Mouse (Mus musculus): ENCODE measurements around the gene Egfl7. TPM values are rescaled to one million over a fixed set of nuclear protein-coding genes. Genes with fewer than 3 reads are reported as not detected.

The Egfl7 gene
- polyA plus RNA-seq, 1 experiment, result 13.7 TPM

DNA sequence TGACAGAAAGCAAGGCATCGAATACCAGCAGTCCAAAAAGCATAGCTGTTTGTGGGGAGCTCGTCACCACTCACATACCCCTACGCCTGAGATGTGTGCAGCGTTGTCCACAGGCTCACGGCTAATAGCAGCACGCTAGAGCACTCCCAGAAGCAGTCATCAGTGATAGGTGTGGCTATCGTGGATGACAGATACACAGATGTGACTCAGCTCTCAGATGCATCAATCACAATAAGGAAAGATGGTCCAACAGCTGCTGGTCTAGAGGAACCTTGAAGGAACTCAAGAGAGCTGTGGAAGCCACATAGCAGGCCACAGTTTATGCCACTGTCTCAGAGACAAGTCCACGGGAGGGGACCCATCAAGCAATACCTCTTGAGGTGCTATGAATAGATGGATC, 36.0 kb upstream of the Egfl7 start:
- Histone ChIP-seq H3K4me3 (ENCODE audit: insufficient read depth, low read length) (no peak overlapping the region), H3K4me1 (ENCODE audit: control insufficient read depth, insufficient read depth, low read length) (peaks cover 4% of the 10 kb centered on the region), H3K27ac (ENCODE audit: insufficient read depth, low read length) (no peak overlapping the region)
- TF ChIP-seq POLR2A (IDR thresholded peaks at IDR 0.05; ENCODE audit: low read depth, low read length) (no peak), CTCF (IDR thresholded peaks at IDR 0.05; ENCODE audit: borderline replicate concordance, insufficient read depth, low read length) (no peak)

- no peak for TF ChIP-seq CTCF (IDR thresholded peaks at IDR 0.05; ENCODE audit: borderline replicate concordance, insufficient read depth, low read length)
- no peak for TF ChIP-seq POLR2A (IDR thresholded peaks at IDR 0.05; ENCODE audit: low read depth, low read length)
- Histone ChIP-seq H3K4me1 (ENCODE audit: control insufficient read depth, insufficient read depth, low read length) (peaks cover 4% of the 10 kb centered on the region), H3K4me3 (ENCODE audit: insufficient read depth, low read length) (no peak overlapping the region), H3K27ac (ENCODE audit: insufficient read depth, low read length) (no peak overlapping the region)
These were observed 35.5 kb upstream of the Egfl7 start for GRCm38 (mm10) chr2:26544265-26544664.

DNA sequence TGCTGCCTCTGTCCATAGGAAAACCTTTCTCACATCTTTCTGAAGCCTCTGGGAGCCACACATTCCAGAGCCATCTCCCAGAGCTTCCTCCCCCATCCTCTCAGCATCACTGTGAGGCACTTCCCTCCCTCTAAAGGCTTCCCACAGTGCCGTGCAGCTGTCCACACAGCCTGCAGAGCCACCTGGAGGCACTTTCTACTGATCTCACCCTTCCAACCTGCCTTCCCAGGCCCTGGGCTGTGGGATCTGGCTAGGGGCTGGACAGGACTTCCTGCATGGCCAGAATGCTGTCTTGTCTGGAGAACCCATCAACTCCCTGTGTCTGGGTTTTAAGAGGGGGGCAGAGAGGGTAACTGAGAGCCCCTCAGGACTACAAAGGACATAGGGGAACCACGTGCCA, 32.3 kb upstream of the Egfl7 start:
- Histone ChIP-seq H3K27ac (ENCODE audit: insufficient read depth, low read length) (no peak overlapping the region), H3K4me1 (ENCODE audit: control insufficient read depth, insufficient read depth, low read length) (peaks cover 4% of the 10 kb centered on the region), H3K4me3 (ENCODE audit: insufficient read depth, low read length) (no peak overlapping the region)
- TF ChIP-seq POLR2A (IDR thresholded peaks at IDR 0.05; ENCODE audit: low read depth, low read length) (no peak), CTCF (IDR thresholded peaks at IDR 0.05; ENCODE audit: borderline replicate concordance, insufficient read depth, low read length) (peak; percentile 67; the same call in 1 of the 2 replicates)

DNA sequence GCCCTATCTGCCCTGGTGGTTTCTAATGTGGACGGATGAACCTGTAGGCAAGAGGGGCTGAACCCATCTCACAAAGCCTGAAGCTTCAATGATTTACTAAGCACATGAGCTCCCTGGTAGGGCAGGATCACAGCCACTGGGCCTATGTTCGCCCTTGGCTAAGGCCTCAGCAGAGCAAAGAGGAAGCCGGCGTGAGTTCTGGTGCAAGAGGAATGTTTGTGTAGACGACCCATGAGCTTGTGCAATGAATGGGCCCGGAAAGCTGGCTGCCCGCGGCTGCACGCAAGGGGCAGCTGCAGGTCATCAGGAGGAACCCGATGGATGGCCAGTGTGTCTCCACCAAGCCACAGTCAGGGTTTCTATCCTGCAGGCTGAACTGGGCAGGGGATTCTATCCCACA, 30.0 kb upstream of the Egfl7 start:
- no peaks in the 10 kb centered on the region for H3K4me1 ChIP-seq (ENCODE audit: control insufficient read depth, insufficient read depth, low read length)
- H3K4me3 ChIP-seq (ENCODE audit: insufficient read depth, low read length), result no peak overlapping the region
- TF ChIP-seq CTCF (IDR thresholded peaks at IDR 0.05; ENCODE audit: borderline replicate concordance, insufficient read depth, low read length) (no peak), POLR2A (IDR thresholded peaks at IDR 0.05; ENCODE audit: low read depth, low read length) (no peak)
- H3K27ac ChIP-seq (ENCODE audit: insufficient read depth, low read length), result no peak overlapping the region

DNA sequence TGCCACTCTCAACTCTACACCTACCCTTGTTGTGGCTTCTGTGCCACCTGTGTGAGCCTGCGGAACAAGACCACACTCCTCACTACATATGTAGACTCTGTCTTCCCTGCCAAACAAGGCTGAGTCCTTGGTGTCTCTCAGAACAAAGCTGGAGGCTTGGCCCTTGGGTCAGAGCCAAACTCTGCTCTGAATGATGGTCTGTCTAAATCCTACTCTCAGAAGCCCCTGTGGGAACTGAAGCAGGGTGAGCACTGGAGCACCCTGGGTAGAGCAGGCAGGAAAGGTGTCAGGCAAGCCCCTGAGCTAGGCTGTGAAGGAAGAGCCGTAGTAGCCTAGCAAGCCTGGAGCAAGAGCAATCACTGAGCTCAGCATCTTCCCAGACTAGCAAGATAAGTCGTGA, 29.6 kb upstream of the Egfl7 start:
- Histone ChIP-seq H3K4me1 (ENCODE audit: control insufficient read depth, insufficient read depth, low read length) (no peaks in the 10 kb centered on the region), H3K4me3 (ENCODE audit: insufficient read depth, low read length) (no peak overlapping the region), H3K27ac (ENCODE audit: insufficient read depth, low read length) (no peak overlapping the region)
- TF ChIP-seq CTCF (IDR thresholded peaks at IDR 0.05; ENCODE audit: borderline replicate concordance, insufficient read depth, low read length) (no peak), POLR2A (IDR thresholded peaks at IDR 0.05; ENCODE audit: low read depth, low read length) (no peak)

DNA sequence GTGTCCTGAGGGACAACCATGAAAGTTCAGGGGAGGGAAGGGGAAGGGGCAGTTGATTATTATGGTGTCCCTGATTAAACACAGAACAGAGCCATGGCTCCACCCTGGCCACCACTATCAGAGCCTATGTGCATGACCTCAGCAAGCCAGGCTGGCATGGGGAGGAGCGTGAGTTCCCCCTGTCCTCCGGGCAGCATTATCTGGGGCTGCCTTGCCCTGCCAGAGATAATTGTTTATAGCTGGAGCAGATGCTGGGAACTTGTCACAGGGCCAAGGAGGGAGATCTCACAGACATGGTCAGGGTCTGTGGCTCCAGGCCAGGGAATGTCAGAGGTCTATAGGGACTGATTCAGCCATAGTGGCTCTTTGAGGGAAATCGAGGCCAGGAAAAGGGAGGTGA, 29.0 kb upstream of the Egfl7 start:
- no peak for TF ChIP-seq POLR2A (IDR thresholded peaks at IDR 0.05; ENCODE audit: low read depth, low read length)
- TF ChIP-seq CTCF (IDR thresholded peaks at IDR 0.05; ENCODE audit: borderline replicate concordance, insufficient read depth, low read length), result no peak
- H3K4me3 ChIP-seq (ENCODE audit: insufficient read depth, low read length), result no peak overlapping the region
- no peak overlapping the region for H3K27ac ChIP-seq (ENCODE audit: insufficient read depth, low read length)
- 0 out of 2 replicates have a peak, but pooled peaks cover 2% of the 10 kb centered on the region for H3K4me1 ChIP-seq (ENCODE audit: control insufficient read depth, insufficient read depth, low read length)

DNA sequence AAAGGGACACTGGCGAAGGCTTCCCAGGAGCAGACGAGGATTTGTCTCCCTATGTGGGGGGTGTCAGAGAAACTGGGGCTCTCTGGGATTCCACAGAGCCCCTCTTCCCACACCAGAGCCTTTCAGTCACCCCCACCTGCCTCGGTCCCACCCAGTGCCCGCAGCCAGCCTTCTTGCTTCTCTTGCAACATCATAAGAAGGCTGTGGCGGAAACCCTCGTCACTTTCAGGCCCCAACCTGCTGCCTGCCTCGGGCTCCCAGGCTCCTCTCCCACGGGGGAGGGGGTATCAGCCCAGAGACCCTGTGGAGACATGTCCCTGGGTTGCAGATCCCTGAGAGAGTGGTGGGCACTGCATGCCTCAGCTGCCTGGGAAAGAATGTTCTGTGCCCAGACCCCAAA, 28.4 kb upstream of the Egfl7 start:
- no peak for TF ChIP-seq POLR2A (IDR thresholded peaks at IDR 0.05; ENCODE audit: low read depth, low read length)
- TF ChIP-seq CTCF (IDR thresholded peaks at IDR 0.05; ENCODE audit: borderline replicate concordance, insufficient read depth, low read length), result no peak
- H3K4me1 ChIP-seq (ENCODE audit: control insufficient read depth, insufficient read depth, low read length), result 0 out of 2 replicates have a peak, but pooled peaks cover 7% of the 10 kb centered on the region
- no peak overlapping the region for H3K4me3 ChIP-seq (ENCODE audit: insufficient read depth, low read length)
- H3K27ac ChIP-seq (ENCODE audit: insufficient read depth, low read length), result no peak overlapping the region

DNA sequence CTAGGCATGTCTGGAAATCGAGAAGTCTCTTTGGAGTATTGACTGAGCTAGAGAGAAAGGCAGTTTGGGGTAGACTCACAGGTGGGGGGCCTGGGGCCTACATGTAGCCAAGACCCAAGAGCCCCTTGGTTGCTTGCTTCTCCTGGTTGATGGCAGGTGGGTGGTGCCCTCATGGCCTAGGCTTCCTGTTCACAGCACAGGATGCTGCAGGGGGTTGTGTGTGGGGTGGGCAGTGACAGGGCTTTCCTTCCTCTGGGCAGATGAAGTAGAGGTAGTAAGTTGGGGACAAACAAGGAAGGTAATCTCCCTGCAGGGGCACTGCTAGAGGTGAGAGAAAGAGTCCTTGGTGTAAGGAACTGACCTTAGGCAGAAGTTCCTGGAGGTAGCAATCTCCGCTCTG, 27.7 kb upstream of the Egfl7 start:
- TF ChIP-seq CTCF (IDR thresholded peaks at IDR 0.05; ENCODE audit: borderline replicate concordance, insufficient read depth, low read length), result no peak
- TF ChIP-seq POLR2A (IDR thresholded peaks at IDR 0.05; ENCODE audit: low read depth, low read length), result no peak
- Histone ChIP-seq H3K4me3 (ENCODE audit: insufficient read depth, low read length) (no peak overlapping the region), H3K27ac (ENCODE audit: insufficient read depth, low read length) (no peak overlapping the region), H3K4me1 (ENCODE audit: control insufficient read depth, insufficient read depth, low read length) (0 out of 2 replicates have a peak, but pooled peaks cover 10% of the 10 kb centered on the region)

- Histone ChIP-seq H3K4me1 (ENCODE audit: control insufficient read depth, insufficient read depth, low read length) (0 out of 2 replicates have a peak, but pooled peaks cover 10% of the 10 kb centered on the region), H3K4me3 (ENCODE audit: insufficient read depth, low read length) (no peak overlapping the region), H3K27ac (ENCODE audit: insufficient read depth, low read length) (no peak overlapping the region)
- TF ChIP-seq POLR2A (IDR thresholded peaks at IDR 0.05; ENCODE audit: low read depth, low read length) (no peak), CTCF (IDR thresholded peaks at IDR 0.05; ENCODE audit: borderline replicate concordance, insufficient read depth, low read length) (no peak)
These were observed 25.9 kb upstream of the Egfl7 start for GRCm38 (mm10) chr2:26553904-26554303.

DNA sequence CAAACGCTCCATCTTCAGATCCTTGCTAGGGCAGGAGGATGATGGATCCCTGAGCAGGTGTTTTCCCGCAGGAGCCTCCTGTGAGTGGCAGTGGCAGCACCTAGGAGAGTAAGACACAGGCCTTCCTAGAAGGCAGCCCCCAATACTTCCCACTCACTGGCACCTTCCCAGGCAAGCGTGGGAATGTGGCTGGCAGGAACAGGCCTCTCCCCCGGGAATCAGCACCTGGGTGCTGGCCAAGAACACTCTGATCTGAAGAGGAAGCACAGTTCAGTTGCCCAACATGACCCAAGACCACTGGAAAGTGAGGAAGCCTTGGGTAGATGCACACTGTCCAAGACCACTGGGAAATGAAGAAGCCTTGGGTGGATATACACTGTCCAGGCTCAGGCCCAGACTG, 24.7 kb upstream of the Egfl7 start:
- H3K4me3 ChIP-seq (ENCODE audit: insufficient read depth, low read length), result no peak overlapping the region
- 0 out of 2 replicates have a peak, but pooled peaks cover 10% of the 10 kb centered on the region for H3K4me1 ChIP-seq (ENCODE audit: control insufficient read depth, insufficient read depth, low read length)
- H3K27ac ChIP-seq (ENCODE audit: insufficient read depth, low read length), result no peak overlapping the region
- no peak for TF ChIP-seq CTCF (IDR thresholded peaks at IDR 0.05; ENCODE audit: borderline replicate concordance, insufficient read depth, low read length)
- no peak for TF ChIP-seq POLR2A (IDR thresholded peaks at IDR 0.05; ENCODE audit: low read depth, low read length)
